Mouse (Mus musculus): ENCODE measurements at regions not wholly inside any gene's neighbourhood (a gene's known extent, or its start where the extent isn't known, plus 50 kb on each side); places are given as distances from the start of the nearest gene placed in this dataset.

DNA sequence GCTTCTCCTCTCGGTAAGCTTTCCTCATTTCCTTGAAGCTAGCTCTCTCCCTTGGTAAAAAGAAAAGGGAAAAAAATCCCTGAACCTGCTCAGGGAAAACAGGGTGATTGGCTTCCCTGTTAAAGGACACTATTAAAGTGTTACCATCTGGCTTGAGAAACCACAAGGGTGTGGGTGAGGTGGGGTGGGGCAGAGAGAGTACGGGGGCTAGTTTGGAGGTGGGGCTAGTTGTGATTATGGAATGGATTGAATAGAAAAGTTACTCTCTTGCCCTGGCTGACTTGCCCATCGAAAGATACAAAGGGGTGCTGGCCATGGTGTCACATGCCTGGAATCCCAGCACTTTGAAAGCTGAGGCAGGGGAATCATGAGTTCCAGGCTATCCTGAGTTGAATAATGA is 94.2 kb upstream of the Arhgap32 start:
- TF ChIP-seq EP300 (IDR thresholded peaks at IDR 0.05; ENCODE audit: insufficient read depth, low read depth, low read length) (no peak), POLR2A (IDR thresholded peaks at IDR 0.05; ENCODE audit: insufficient read depth, low read depth, low read length) (no peak), CTCF (IDR thresholded peaks at IDR 0.05) (no peak)

Measured in heart, adult 2 months (tissue).